Mouse (Mus musculus): ENCODE measurements around the gene B4galnt4. TPM values are rescaled to one million over a fixed set of nuclear protein-coding genes. Genes with fewer than 3 reads are reported as not detected.

B4galnt4 gene
- polyA plus RNA-seq, 1 experiment, result 15.8 TPM

DNA sequence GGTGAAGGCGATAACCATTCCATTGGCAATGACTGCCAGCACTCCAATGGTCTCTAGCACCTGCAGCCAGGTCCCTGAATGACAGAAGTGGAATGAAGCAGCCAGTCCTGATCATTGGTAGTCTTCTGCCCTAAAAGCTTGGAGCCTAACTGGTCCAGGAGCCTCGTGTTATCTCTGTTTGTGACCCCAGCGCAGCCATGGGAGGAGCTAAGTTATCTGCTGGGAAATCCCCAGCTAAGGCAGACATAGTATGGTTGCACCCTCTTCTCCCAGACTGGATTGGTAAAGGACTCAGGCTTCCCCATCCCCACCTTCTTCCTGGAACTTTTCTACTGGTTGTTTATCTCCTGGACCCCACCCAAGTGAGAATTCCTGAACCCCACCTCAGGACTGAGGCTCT is 42.3 kb downstream of the B4galnt4 start:
- 59% methylated on average over 3 of the region's 3 CpGs for WGBS
- DNase-seq (ENCODE audit: low read depth, low spot score), result no peak

DNA sequence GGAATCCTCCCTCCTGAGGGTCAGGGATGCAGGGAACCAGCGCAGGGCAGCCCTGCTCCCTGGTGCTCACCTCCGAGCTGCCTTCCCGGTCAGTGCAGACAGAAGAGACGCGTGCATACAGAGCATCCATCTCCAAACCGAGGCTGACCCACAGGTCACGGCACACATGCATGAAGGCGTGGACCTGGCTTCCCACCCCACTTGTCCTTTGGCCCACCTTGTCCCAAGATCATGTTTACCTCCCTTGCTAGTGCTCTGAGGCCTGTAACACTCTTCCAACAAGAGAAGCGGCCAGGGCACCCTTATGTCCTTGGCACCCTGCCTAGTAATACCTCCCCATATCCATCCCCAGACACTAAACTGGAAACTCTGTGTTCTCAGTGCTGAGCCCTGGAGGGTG is 55.0 kb downstream of the B4galnt4 start:
- no peak for DNase-seq (ENCODE audit: low read depth, low spot score)
- whole genome bisulfite sequencing, result 62% methylated on average over 9 of the region's 9 CpGs

DNA sequence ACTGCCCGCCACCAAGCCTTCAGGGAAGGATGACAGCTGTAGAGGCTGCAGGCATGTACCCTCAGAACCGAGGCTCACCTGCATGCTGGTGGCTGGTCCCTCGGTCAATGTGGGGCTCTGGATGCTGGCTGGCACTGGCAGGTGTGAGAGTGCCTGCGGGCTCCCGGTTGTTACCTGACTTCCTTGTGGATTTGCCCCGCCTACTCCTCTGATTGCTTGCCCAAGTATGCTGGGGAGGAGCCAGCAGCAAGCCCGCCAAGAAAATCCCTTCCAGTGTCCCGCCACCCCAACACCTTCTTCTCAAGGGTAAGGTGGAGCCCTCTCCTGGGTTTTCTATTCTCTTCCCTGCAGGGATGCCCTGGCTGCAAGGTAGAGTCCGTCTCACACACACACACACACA is 56.7 kb downstream of the B4galnt4 start, which contains the start of gene Ano9:
Gene Ano9 (minus strand): TSS at position 171 of the 400 bp plus-strand sequence.
- DNase-seq (ENCODE audit: low read depth, low spot score), result peak; percentile 64
- WGBS, result 10% methylated on average over 9 of the region's 9 CpGs

DNA sequence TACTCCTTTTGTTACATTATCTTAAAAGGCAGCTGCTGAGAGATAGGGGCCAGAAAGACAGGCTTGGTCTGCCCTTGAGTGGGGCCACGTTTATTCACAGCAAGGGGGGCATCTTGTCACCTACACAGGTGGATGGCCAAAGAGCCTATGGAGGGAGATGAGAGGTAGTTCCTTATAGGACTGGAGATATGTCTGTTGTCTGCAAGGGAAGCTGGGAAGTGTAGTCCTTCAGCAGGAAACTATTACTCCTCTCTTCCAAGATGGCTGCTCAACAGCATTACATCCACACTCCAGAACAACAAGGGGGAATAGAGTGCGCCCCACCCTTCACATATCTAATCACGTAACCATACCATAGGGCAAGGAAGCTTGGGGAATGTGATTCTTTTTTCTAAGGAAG is 58.6 kb downstream of the B4galnt4 start:
- DNase-seq (ENCODE audit: low read depth, low spot score), result no peak
- WGBS, result 78% methylated on average over 3 of the region's 3 CpGs

DNA sequence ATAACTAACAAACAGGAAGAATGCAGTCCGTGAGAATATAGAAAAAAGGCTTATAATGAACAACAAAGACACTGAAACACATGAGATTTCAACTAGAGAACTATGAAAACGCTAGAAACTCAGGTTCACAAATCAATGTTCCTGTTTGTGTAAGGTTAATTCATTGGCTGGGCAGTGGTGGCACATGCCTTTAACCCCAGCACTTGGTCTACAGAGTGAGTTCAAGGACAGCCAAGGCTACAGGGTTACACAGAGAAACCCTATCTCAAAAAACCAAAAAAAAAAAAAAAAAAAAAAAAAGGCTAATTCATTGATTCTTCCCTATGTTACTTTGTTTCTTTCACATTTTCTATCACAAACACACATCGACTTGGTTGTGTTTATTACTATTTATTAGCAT is 59.7 kb downstream of the B4galnt4 start:
- DNase-seq (ENCODE audit: low read depth, low spot score), result no peak
- 64% methylated on average over 3 of the region's 3 CpGs for WGBS

DNA sequence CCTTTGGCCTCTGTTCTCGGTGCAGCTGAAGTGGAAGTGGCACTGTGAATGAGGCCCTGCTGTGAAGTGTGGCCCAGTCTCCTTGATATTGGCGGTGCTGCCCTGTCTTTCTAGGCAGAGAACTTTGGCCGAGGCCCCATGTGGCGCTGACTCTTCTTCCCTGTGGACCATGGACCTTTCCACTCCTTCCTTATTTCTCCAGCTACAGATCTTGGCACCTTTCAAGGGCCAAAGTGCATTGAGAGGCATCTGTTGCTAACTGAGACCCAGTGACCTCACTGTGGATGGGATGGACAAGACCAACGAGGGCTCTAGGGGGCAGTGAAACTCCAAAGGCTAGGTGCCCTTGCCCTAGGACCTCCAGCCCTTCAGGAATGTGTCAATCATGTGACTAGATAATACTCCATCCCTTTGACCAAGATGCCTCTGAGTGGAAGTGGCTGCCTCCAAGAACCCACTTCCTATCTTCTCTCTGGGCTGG is 60.2 kb downstream of the B4galnt4 start:
- WGBS, result 32% methylated on average over 5 of the region's 5 CpGs
- DNase-seq (ENCODE audit: low read depth, low spot score), result peak; percentile 95

Other genes with a start within 250 kb of the B4galnt4 start
- gene Zfp941, start 238.9 kb upstream of the B4galnt4 start, polyA plus RNA-seq (2012; rRNA removed), result 0.15 and 0.20 TPM in 2 replicates
- gene Urah, start 226.1 kb upstream of the B4galnt4 start, polyA plus RNA-seq (2012; rRNA removed), result 47.2 and 49.4 TPM in 2 replicates
- not detected in 2 replicates for gene Scgb1c1, start 215.6 kb upstream of the B4galnt4 start, polyA plus RNA-seq (2012; rRNA removed)
- not detected in 2 replicates for gene Odf3, start 213.3 kb upstream of the B4galnt4 start, polyA plus RNA-seq (2012; rRNA removed)
- gene Gm45785, start 204.8 kb upstream of the B4galnt4 start, polyA plus RNA-seq (2012; rRNA removed), result not detected in 2 replicates
- 93.2 and 103 TPM in 2 replicates for gene Ric8a, start 204.1 kb upstream of the B4galnt4 start, polyA plus RNA-seq (2012; rRNA removed)
- gene Bet1l, start 203.5 kb upstream of the B4galnt4 start, polyA plus RNA-seq (2012; rRNA removed), result 22.0 and 22.5 TPM in 2 replicates
- 79.6 and 86.8 TPM in 2 replicates for gene Psmd13, start 179.1 kb upstream of the B4galnt4 start, polyA plus RNA-seq (2012; rRNA removed)
- 18.4 and 23.3 TPM in 2 replicates for gene Sirt3, start 178.8 kb upstream of the B4galnt4 start, polyA plus RNA-seq (2012; rRNA removed)
- gene Cox8b, start 160.7 kb upstream of the B4galnt4 start, polyA plus RNA-seq (2012; rRNA removed), result 3.4 and 4.4 TPM in 2 replicates
- gene Nlrp6, start 140.2 kb upstream of the B4galnt4 start, polyA plus RNA-seq (2012; rRNA removed), result 93.6 and 138 TPM in 2 replicates
- gene Pgghg, start 119.7 kb upstream of the B4galnt4 start, polyA plus RNA-seq (2012; rRNA removed), result 20.5 and 23.1 TPM in 2 replicates
- gene Ifitm5, start 110.8 kb upstream of the B4galnt4 start, polyA plus RNA-seq (2012; rRNA removed), result 0.86 and 0.95 TPM in 2 replicates
- gene Gm45717, start 105.2 kb upstream of the B4galnt4 start, polyA plus RNA-seq (2012; rRNA removed), result not detected in 2 replicates
- gene Ifitm2, start 105.1 kb upstream of the B4galnt4 start, polyA plus RNA-seq (2012; rRNA removed), result 596 and 675 TPM in 2 replicates
- gene Ifitm1, start 93.9 kb upstream of the B4galnt4 start, polyA plus RNA-seq (2012; rRNA removed), result 138 and 161 TPM in 2 replicates
- gene Ifitm3, start 50.3 kb upstream of the B4galnt4 start, polyA plus RNA-seq (2012; rRNA removed), result 306 and 461 TPM in 2 replicates
- 6.3 and 8.3 TPM in 2 replicates for gene Ifitm6, start 43.2 kb upstream of the B4galnt4 start, polyA plus RNA-seq (2012; rRNA removed)
- gene Gm17387, start 32.0 kb upstream of the B4galnt4 start, polyA plus RNA-seq (2012; rRNA removed), result not detected in 2 replicates
- gene Pkp3, start 17.1 kb downstream of the B4galnt4 start, polyA plus RNA-seq (2012; rRNA removed), result 101 and 143 TPM in 2 replicates
- gene Sigirr, start 39.5 kb downstream of the B4galnt4 start, polyA plus RNA-seq (2012; rRNA removed), result 41.3 and 41.8 TPM in 2 replicates
- gene Ano9, start 56.7 kb downstream of the B4galnt4 start, polyA plus RNA-seq (2012; rRNA removed), result 143 and 205 TPM in 2 replicates
- 23.6 and 28.1 TPM in 2 replicates for gene Ptdss2, start 61.3 kb downstream of the B4galnt4 start, polyA plus RNA-seq (2012; rRNA removed)
- 146 and 149 TPM in 2 replicates for gene Rnh1, start 111.8 kb downstream of the B4galnt4 start, polyA plus RNA-seq (2012; rRNA removed)
- gene Hras, start 132.9 kb downstream of the B4galnt4 start, polyA plus RNA-seq (2012; rRNA removed), result 82.1 and 91.7 TPM in 2 replicates
- 5.4 and 7.2 TPM in 2 replicates for gene Lrrc56, start 133.1 kb downstream of the B4galnt4 start, polyA plus RNA-seq (2012; rRNA removed)
- gene Lmntd2, start 153.0 kb downstream of the B4galnt4 start, polyA plus RNA-seq (2012; rRNA removed), result 7.2 and 9.4 TPM in 2 replicates
- 143 and 153 TPM in 2 replicates for gene Rassf7, start 154.8 kb downstream of the B4galnt4 start, polyA plus RNA-seq (2012; rRNA removed)
- gene Phrf1, start 167.7 kb downstream of the B4galnt4 start, polyA plus RNA-seq (2012; rRNA removed), result 23.1 and 24.7 TPM in 2 replicates
- 159 and 210 TPM in 2 replicates for gene Irf7, start 205.4 kb downstream of the B4galnt4 start, polyA plus RNA-seq (2012; rRNA removed)
- 611 and 677 TPM in 2 replicates for gene Cdhr5, start 215.7 kb downstream of the B4galnt4 start, polyA plus RNA-seq (2012; rRNA removed)
- 226 and 321 TPM in 2 replicates for gene Sct, start 218.0 kb downstream of the B4galnt4 start, polyA plus RNA-seq (2012; rRNA removed)
- gene Drd4, start 230.9 kb downstream of the B4galnt4 start, polyA plus RNA-seq (2012; rRNA removed), result 0.08 and 0.21 TPM in 2 replicates

Measured in large intestine, adult 2 months (tissue).